Mouse (Mus musculus): Measurements from ENCODE around the gene Lck. TPM values are rescaled to one million over a fixed set of nuclear protein-coding genes. Genes with fewer than 3 reads are reported as not detected.

Lck gene
- polyA plus RNA-seq (2012; rRNA removed) = 3.4 and 3.7 TPM in 2 replicates

GRCm38 (mm10) chr4:129573430-129573829 is at the start of gene Lck:
Lck (minus strand) TSS chr4:129573641.

GRCm38 (mm10) chr4:129618786-129619691 is 45.6 kb upstream of the Lck start, which contains the start of gene Iqcc:
Iqcc (minus strand) TSS chr4:129619099.

GRCm38 (mm10) chr4:129614093-129614492 is 40.7 kb upstream of the Lck start, which contains the start of gene Dcdc2b:
Dcdc2b (minus strand) TSS chr4:129614257.

GRCm38 (mm10) chr4:129600233-129601158 is 27.1 kb upstream of the Lck start, which contains the start of the genes Eif3i and Tmem234:
Eif3i (minus strand) TSS chr4:129600648.
Tmem234 (plus strand) TSS chr4:129600668.

GRCm38 (mm10) chr4:129578466-129578865 is 5.0 kb upstream of the Lck start, which contains the start of gene Fam167b:
Fam167b (minus strand) TSS chr4:129578549.

GRCm38 (mm10) chr4:129542592-129543141 is 30.8 kb downstream of the Lck start, which contains the start of gene Hdac1:
Hdac1 (minus strand) TSS chr4:129542713.

GRCm38 (mm10) chr4:129513086-129513767 is 60.2 kb downstream of the Lck start, which contains the start of gene Marcksl1:
Marcksl1 (plus strand) TSS chr4:129513581.

Other genes starting within 250 kb of the Lck start
- 41.9 and 43.1 TPM in 2 replicates for gene Rbbp4, start 238.3 kb downstream of the Lck start, polyA plus RNA-seq (2012; rRNA removed)
- 32.4 and 33.6 TPM in 2 replicates for gene Zbtb8os, start 237.9 kb downstream of the Lck start, polyA plus RNA-seq (2012; rRNA removed)
- gene Zbtb8a, start 195.5 kb downstream of the Lck start, polyA plus RNA-seq (2012; rRNA removed) = 2.6 TPM in 2 replicates
- gene Zbtb8b, start 132.8 kb downstream of the Lck start, polyA plus RNA-seq (2012; rRNA removed) = 1.6 and 1.8 TPM in 2 replicates
- gene Bsdc1, start 112.1 kb downstream of the Lck start, polyA plus RNA-seq (2012; rRNA removed) = 28.2 and 28.8 TPM in 2 replicates
- gene Tssk3, start 82.6 kb downstream of the Lck start, polyA plus RNA-seq (2012; rRNA removed) = not detected in 2 replicates
- 0.38 and 0.53 TPM in 2 replicates for gene Fam229a, start 82.5 kb downstream of the Lck start, polyA plus RNA-seq (2012; rRNA removed)
- 36.7 and 37.6 TPM in 2 replicates for gene Marcksl1, start 60.1 kb downstream of the Lck start, polyA plus RNA-seq (2012; rRNA removed)
- gene Hdac1, start 30.9 kb downstream of the Lck start, polyA plus RNA-seq (2012; rRNA removed) = 54.0 and 56.1 TPM in 2 replicates
- 14.7 and 17.7 TPM in 2 replicates for gene Fam167b, start 4.9 kb upstream of the Lck start, polyA plus RNA-seq (2012; rRNA removed)
- 168 and 178 TPM in 2 replicates for gene Eif3i, start 27.0 kb upstream of the Lck start, polyA plus RNA-seq (2012; rRNA removed)
- gene Tmem234, start 27.0 kb upstream of the Lck start, polyA plus RNA-seq (2012; rRNA removed) = 61.2 and 61.3 TPM in 2 replicates
- 0.60 and 0.62 TPM in 2 replicates for gene Dcdc2b, start 40.6 kb upstream of the Lck start, polyA plus RNA-seq (2012; rRNA removed)
- gene Iqcc, start 45.5 kb upstream of the Lck start, polyA plus RNA-seq (2012; rRNA removed) = 5.4 and 6.6 TPM in 2 replicates
- 13.5 and 15.0 TPM in 2 replicates for gene Ccdc28b, start 50.3 kb upstream of the Lck start, polyA plus RNA-seq (2012; rRNA removed)
- gene Txlna, start 67.4 kb upstream of the Lck start, polyA plus RNA-seq (2012; rRNA removed) = 12.8 and 13.9 TPM in 2 replicates
- gene Kpna6, start 99.1 kb upstream of the Lck start, polyA plus RNA-seq (2012; rRNA removed) = 8.6 and 9.1 TPM in 2 replicates
- gene Tmem39b, start 123.2 kb upstream of the Lck start, polyA plus RNA-seq (2012; rRNA removed) = 7.4 and 7.7 TPM in 2 replicates
- 8.8 and 9.2 TPM in 2 replicates for gene Khdrbs1, start 168.7 kb upstream of the Lck start, polyA plus RNA-seq (2012; rRNA removed)
- gene Ptp4a2, start 237.6 kb upstream of the Lck start, polyA plus RNA-seq (2012; rRNA removed) = 36.1 and 40.3 TPM in 2 replicates

All from liver, embryonic 18 days (tissue).